Mouse (Mus musculus) stomach, postnatal 0 days (tissue): ENCODE results near the gene Hps6. TPM values are rescaled to one million over a fixed set of nuclear protein-coding genes. Genes with fewer than 3 reads are reported as not detected.

Experiments used
- ATAC-seq: fragments of 200-750 bp; cut with Nextera tagmentation; 2 replicates; pipeline ENCODE4 v1.8.0; 2017; ENCODE audit not compliant: low FRiP score, low TSS enrichment
- DNase-seq: peaks from one replicate; pipeline ENCODE4 v3.0.0-alpha.2; 2016; ENCODE audit warnings: low spot score
- H3K27ac ChIP-seq: fragments of 300-500 bp; sonication (generic); replicated peaks from 2 replicates; pipeline ENCODE4 v1.5.1; 2014; ENCODE audit warnings: mild to moderate bottlenecking, control low read depth
- H3K27me3 ChIP-seq: fragments of 300-500 bp; sonication (generic); 2 replicates; pipeline ENCODE4 v1.6.1; 2014; ENCODE audit warnings: low read length; ENCODE audit not compliant: control insufficient read depth, insufficient read depth
- H3K36me3 ChIP-seq: fragments of 300-500 bp; sonication (generic); 2 replicates; pipeline ENCODE4 v1.6.1; 2014; ENCODE audit warnings: low read length, mixed read lengths; ENCODE audit not compliant: control insufficient read depth, insufficient read depth
- H3K4me1 ChIP-seq: fragments of 300-500 bp; sonication (generic); replicated peaks from 2 replicates; pipeline ENCODE4 v1.6.1; 2014; ENCODE audit warnings: antibody characterized with exemption; ENCODE audit not compliant: control insufficient read depth, insufficient read depth
- H3K4me2 ChIP-seq: fragments of 300-500 bp; sonication (generic); replicated peaks from 2 replicates; pipeline ENCODE4 v1.6.1; 2014; ENCODE audit warnings: low read depth, mild to moderate bottlenecking, control low read depth, moderate library complexity
- H3K4me3 ChIP-seq: fragments of 300-500 bp; sonication (generic); 2 replicates; pipeline ENCODE4 v1.5.1; 2014; ENCODE audit warnings: low read depth, low read length, control low read depth
- H3K9ac ChIP-seq: fragments of 300-500 bp; sonication (generic); 2 replicates; pipeline ENCODE4 v1.6.1; 2014; ENCODE audit warnings: mild to moderate bottlenecking, low read length, control low read depth, mixed read lengths
- H3K9me3 ChIP-seq: fragments of 300-500 bp; sonication (generic); 2 replicates; pipeline ENCODE4 v1.6.1; 2016; ENCODE audit warnings: low read length; ENCODE audit not compliant: control insufficient read depth
- CTCF ChIP-seq: IDR thresholded peaks from 2 replicates; pipeline ENCODE4 v1.5.1; 2016; ENCODE audit warnings: antibody characterized with exemption, low read depth, mild to moderate bottlenecking, moderate library complexity
- EP300 ChIP-seq: optimal IDR thresholded peaks from 2 replicates; pipeline ENCODE3; 2016; ENCODE audit warnings: antibody characterized with exemption
- WGBS: fragments of 180-500 bp; shearing (Covaris S2); extraction: QIAGEN DNeasy Blood & Tissue Kit; methylation state at CpG from one replicate; pipeline ENCODE4 v1.1.7; 2014; 5-methylcytosine and 5-hydroxymethylcytosine counted together
- polyA plus RNA-seq: library from polyadenylated mRNA; unstranded; fragments of >200 nt; fragmentation: Nextera tagmentation; extraction: Ambion mirVana; gene quantifications from 2 replicates; pipeline ENCODE4 v1.2.1, GENCODE M21; 2015

The Hps6 gene
- polyA plus RNA-seq, 1 experiment from 2014 or later, result 5.1 TPM

DNA sequence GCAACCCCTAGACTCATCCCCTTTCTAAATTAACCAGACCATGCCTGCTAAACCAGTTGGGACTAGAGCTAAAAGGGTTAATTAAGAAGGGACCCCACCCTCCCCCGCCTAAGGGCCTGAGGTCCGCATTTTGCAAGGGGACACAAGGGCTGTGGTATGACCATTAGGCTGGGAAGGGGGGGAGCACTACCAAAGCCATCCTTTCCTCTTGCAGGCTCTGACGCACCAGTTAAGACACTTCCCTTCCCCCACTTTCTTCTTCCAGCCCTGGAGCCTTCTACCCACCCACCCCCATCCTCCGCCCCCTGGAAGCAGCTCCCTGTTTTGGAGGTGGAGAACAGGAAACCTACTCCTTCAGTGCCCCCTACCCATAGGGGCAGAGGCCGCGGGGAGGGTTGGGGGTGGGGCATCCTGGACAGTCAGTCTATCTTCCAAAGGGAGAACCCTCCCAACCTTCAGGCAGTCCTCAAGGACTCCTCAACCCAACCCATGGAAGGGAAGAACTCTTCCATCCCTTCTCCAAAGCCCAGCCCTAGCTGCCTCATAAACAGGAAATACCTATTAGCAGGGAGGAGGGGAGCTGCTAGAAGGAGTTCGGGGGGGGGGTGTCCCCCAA, 42.5 kb downstream of the Hps6 start:
- Histone ChIP-seq H3K9ac (peak overlapping the region; percentile 98), H3K4me3 (peak overlapping the region; percentile 90), H3K27me3 (no peaks in the 10 kb centered on the region), H3K4me2 (peak overlapping the region; percentile 66), H3K27ac (peak overlapping the region; percentile 99), H3K36me3 (no peaks in the 10 kb centered on the region), H3K9me3 (no peaks in the 10 kb centered on the region), H3K4me1 (peaks cover 17% of the 10 kb centered on the region)
- no peak for TF ChIP-seq EP300
- peak; percentile 9; the same call in 1 of the 2 replicates for TF ChIP-seq CTCF
- ATAC-seq, result peak; percentile 64
- WGBS, result 0% methylated on average over 6 of the region's 7 CpGs
- peak; percentile 66 for DNase-seq

DNA sequence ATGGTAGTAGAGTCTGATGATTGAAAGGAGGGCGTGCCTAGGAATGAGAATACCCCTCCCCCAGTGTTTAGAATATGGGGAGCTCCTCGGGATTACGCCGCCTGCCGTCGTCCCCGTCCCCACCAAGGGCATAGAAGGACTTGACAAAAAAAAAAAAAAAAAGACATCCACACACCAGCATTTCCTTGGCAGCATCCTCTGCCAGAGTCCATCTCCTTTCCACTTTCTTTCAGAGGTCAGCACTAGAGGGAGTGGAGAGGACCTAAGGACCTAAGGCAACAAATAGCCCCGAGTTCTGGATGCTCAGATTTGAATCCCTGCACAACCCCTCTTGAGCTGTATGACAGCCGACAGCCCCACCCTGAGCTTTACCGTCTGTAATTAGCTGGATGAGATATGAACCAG, 43.3 kb downstream of the Hps6 start:
- no peaks in the 10 kb centered on the region for H3K36me3 ChIP-seq
- no peak for ATAC-seq
- peaks cover 10% of the 10 kb centered on the region for H3K4me1 ChIP-seq
- no peak for DNase-seq
- H3K27me3 ChIP-seq, result no peaks in the 10 kb centered on the region
- H3K4me3 ChIP-seq, result peak overlapping the region; percentile 90; the same call in 1 of the 2 replicates
- H3K4me2 ChIP-seq, result peak overlapping the region; percentile 66
- TF ChIP-seq EP300, result no peak
- peak; percentile 46; the same call in 1 of the 2 replicates for TF ChIP-seq CTCF
- WGBS, result 4% methylated on average over 10 of the region's 10 CpGs
- no peaks in the 10 kb centered on the region for H3K9me3 ChIP-seq
- no peak overlapping the region for H3K9ac ChIP-seq
- H3K27ac ChIP-seq, result peak overlapping the region; percentile 99

DNA sequence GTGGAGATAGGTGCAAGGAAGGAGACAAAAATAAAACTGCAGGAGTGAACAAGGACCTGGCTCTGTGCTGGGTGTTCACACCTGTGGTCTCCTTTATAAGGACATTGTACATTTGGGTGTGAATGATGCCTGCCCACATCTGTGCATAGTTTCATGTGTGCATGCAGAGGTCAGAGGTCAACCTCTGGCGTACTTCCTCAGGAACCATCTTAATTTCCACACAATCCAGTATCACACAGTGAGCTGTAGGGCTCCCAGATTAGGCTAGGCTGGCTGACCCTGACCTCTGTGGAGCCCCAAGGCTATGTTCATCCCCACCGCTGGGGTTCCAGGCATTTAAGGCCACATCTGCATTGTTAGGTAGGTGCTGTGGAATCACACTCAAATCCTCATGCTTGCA, 44.1 kb downstream of the Hps6 start:
- 84% methylated on average over 2 of the region's 2 CpGs for WGBS
- Histone ChIP-seq H3K27ac (no peak overlapping the region), H3K4me1 (peaks cover 7% of the 10 kb centered on the region), H3K27me3 (no peaks in the 10 kb centered on the region), H3K36me3 (no peaks in the 10 kb centered on the region), H3K4me2 (no peak overlapping the region), H3K9me3 (no peaks in the 10 kb centered on the region), H3K9ac (no peak overlapping the region), H3K4me3 (no peak overlapping the region)
- TF ChIP-seq CTCF, result no peak
- no peak for TF ChIP-seq EP300
- no peak for ATAC-seq
- DNase-seq, result no peak

DNA sequence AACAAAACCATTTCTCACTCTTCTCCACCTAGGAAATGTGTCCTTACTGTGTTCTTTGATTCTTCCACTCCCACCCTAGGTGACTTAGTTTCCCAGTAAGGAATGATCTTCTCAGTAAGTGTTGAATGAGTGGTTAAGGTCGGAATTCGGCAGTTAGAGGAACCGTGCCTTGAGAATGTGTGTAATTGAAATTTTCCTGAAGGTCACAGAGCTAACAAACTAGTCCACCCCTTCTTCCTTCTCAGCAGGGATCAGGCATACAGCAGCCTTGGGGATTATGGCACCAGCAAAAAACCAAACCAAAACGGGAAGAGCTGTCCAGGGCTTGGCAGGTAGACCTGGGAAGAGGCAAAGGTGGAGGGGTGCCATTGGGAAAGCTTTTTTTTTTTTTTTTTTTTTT, 45.8 kb downstream of the Hps6 start:
- 62% methylated on average over 4 of the region's 4 CpGs for WGBS
- Histone ChIP-seq H3K4me1 (0 out of 2 replicates have a peak, but pooled peaks cover 2% of the 10 kb centered on the region), H3K4me2 (no peak overlapping the region), H3K27me3 (no peaks in the 10 kb centered on the region), H3K27ac (no peak overlapping the region), H3K4me3 (no peak overlapping the region), H3K9ac (no peak overlapping the region), H3K36me3 (no peaks in the 10 kb centered on the region), H3K9me3 (no peaks in the 10 kb centered on the region)
- TF ChIP-seq CTCF (no peak), EP300 (no peak)
- no peak for DNase-seq
- no peak for ATAC-seq

DNA sequence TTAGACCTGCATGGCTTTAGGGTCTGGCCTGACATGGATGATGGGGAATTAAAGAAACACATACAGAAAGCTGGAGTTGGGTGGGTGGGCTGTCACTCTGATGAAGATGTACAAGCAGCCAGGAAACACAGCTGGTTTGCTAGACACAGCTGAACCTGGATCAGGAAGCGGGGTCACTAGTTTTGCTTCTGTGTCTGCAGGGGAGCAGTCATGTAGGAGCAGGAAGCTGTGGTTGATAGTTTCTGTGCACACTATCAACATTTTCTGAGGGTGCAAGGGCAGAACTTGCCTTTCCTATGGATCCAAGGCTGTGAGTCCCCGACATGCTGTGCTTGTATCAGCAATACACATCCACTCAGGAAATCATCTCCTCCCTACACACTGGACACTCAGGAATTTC, 47.2 kb downstream of the Hps6 start:
- H3K36me3 ChIP-seq, result no peaks in the 10 kb centered on the region
- 0 out of 2 replicates have a peak, but pooled peaks cover 2% of the 10 kb centered on the region for H3K4me1 ChIP-seq
- no peak for TF ChIP-seq EP300
- no peak for TF ChIP-seq CTCF
- no peak overlapping the region for H3K4me3 ChIP-seq
- ATAC-seq (no peak), DNase-seq (no peak)
- no peaks in the 10 kb centered on the region for H3K9me3 ChIP-seq
- no peak overlapping the region for H3K9ac ChIP-seq
- H3K27ac ChIP-seq, result no peak overlapping the region
- WGBS, result 78% methylated on average over 2 of the region's 2 CpGs
- no peaks in the 10 kb centered on the region for H3K27me3 ChIP-seq
- no peak overlapping the region for H3K4me2 ChIP-seq

Other genes starting within 250 kb of the Hps6 start
- gene Mgea5, start 219.7 kb upstream of the Hps6 start, polyA plus RNA-seq, result 16.5 and 19.0 TPM in 2 replicates
- gene Kcnip2, start 187.4 kb upstream of the Hps6 start, polyA plus RNA-seq, result 2.1 and 2.2 TPM in 2 replicates
- gene Armh3, start 5.0 kb upstream of the Hps6 start, polyA plus RNA-seq, result 7.5 and 8.2 TPM in 2 replicates
- gene Pprc1, start 41.4 kb downstream of the Hps6 start, polyA plus RNA-seq, result 8.6 and 10.7 TPM in 2 replicates
- 50.1 and 54.9 TPM in 2 replicates for gene Ldb1, start 41.7 kb downstream of the Hps6 start, polyA plus RNA-seq
- 36.1 and 36.5 TPM in 2 replicates for gene Nolc1, start 72.4 kb downstream of the Hps6 start, polyA plus RNA-seq
- 0.05 TPM in 1 of 2 replicates, not detected in the other for gene Elovl3, start 128.4 kb downstream of the Hps6 start, polyA plus RNA-seq
- 0.13 and 0.22 TPM in 2 replicates for gene Pitx3, start 144.8 kb downstream of the Hps6 start, polyA plus RNA-seq
- 21.2 and 29.0 TPM in 2 replicates for gene Gbf1, start 149.0 kb downstream of the Hps6 start, polyA plus RNA-seq